Mouse (Mus musculus): ENCODE measurements around the gene E2f7. TPM values are rescaled to one million over a fixed set of nuclear protein-coding genes. Genes with fewer than 3 reads are reported as not detected.

The E2f7 gene
- total RNA-seq (2021): 5.5 and 6.9 TPM in 2 replicates
- long read RNA-seq, experiment 1: 0 reads
- long read RNA-seq, experiment 2: 0 reads

DNA sequence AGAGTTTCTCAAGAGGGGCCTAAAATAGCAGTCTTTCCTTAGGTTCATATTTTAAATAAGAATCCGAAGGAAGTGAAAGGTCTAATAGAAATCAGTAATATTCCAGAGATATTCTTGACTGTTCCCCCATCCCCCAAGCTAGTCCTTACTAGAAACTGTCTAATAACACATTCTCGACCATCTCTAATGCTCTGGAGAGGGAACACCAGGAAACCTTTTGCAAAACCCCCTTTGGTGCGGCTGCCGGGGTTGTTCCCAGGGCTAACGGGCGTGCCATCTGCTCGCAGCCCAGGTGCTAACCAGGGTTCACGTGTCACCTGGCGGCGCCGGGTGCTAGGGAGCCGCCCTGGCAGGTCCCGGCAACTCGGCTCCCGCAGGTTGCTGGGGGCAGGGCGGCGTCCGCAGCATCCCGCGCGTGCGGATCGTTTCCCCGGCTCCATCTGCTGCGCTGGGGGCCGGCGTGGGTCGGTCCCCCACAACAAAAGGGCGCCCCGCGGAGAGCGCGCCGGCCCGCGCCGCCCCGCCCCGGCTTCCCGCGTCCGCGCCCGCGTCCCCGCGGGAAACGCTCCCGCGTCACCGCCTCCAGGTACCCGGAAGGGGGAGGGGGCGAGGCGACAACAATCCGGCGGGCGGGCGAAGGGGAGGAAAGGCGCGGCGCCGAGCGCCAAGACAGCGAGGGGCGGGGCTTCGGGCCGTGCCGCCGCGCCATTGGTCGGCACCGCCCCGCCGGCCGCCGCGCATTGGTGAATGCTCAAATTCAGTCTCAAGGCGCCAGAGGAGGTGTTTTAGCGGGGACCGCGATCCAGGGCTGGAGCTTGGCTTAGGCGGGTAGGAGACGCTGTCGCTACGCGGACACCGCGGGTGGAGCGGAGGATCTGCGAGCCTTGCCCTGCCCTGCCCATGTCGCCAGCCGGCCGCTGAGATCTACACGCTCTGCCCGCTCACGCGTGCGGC, at the start of gene E2f7:
Gene E2f7 (plus strand): TSS at position 754 of the 954 bp plus-strand sequence.
- peak; percentile 94 for DNase-seq

DNA sequence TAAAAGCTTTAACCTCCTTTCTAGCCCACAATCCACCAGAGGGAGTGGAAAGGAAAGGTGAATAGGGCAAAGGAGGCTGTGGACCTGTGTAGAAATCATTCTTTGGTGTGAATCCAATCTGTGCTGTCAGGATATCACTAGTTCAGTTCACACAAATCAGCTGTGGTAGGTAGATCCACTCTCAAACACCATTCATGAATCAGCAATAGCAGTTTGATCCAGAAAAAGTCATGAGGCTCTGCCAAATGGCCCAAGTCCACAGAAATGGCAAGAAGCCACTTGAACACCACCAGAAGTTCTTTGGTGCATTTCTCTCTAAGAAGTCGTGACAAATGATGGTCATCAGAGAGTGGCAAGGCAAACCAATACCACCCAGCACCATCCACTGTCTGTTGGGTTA, 44.0 kb upstream of the E2f7 start:
- DNase-seq: no peak

DNA sequence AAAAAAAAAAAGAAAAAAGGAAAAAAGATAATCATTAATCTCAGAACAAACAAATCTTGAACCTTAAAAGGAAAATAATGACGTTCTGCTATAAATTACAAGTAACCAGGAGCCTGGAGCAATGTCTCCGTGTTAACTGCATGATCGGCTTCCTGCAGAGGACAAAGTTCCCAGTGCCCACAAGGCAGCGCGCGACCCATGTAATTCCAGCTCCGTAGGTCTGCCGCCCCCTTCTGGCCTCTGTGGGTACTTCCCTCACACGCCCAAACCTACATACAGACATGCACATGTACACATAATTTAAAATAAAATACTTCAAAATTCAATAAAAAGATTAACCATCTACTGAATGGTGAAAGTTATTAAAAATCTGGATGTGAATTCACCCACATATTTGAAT, 39.6 kb upstream of the E2f7 start:
- DNase-seq: no peak

DNA sequence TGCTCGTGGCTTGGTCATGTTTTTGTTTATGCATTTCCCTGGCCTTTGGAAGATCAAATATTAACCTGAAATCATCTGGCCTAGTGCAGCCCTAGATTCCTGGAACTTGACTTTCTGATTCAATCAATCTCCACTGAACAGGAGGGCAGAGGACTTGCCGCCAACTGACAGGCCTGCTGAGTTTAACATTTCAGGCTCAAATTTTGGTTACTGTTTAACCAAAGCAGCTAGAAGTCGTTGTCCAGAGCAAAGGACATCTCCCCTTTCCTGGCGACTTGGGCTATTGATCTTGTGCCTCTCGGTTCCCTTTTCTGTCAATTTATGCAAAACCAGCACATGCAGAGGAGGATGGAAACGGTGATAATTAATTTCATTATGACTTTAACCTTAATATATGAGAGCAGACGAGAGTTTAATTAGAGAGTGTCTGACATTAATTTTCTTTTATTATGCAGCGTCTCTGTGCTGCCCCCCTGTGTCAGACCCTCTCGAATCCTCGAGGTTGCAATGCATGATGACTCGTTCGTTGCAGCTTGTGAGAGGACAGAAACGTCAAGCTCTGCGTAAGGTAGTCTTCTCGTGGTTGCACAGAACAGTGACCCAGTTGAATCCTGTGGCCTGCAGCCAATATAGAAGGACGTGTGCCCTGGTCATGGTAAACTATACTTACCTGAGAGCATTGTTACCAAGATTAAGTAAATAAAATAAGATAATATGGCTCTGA, 37.7 kb upstream of the E2f7 start:
- no peak for DNase-seq

DNA sequence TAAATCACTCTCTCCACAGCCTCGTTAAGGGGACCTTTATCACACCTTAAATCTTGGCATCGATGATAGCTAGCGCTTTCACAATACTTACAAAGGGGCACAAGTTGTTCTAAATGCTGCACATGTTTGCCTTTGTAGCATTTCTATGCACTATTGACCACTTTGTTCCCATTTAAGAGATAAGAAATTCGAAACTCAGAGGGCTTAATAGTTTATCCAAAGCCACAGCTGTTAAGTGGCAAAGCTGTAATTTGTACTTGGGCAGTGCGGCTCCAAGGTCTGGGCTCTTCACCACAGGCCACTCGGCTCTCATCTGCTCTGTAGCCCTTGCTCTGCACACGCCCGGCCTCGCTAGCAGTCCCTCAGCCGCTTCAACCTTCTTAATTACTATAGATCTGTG, 28.4 kb upstream of the E2f7 start:
- DNase-seq: no peak

DNA sequence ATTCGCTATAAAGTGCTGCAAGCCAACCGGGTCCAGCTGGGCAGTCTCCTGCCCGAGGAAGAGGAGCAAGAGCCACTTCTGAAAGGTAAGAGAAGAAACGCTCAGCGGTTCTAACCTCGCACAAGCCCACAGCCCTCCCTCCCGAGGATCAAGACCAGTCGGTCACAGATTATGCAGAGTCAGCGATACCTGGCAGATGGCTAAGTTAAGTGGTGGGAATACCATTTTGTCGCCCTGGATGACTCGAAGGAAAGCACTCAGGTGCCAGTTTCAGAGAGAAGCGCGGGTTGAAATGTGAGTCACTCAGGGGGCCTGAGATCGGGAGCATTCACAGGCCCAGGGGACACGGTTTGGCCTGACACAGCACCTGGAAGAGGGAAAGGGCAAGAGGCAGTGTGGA, 18.8 kb upstream of the E2f7 start:
- no peak for DNase-seq

DNA sequence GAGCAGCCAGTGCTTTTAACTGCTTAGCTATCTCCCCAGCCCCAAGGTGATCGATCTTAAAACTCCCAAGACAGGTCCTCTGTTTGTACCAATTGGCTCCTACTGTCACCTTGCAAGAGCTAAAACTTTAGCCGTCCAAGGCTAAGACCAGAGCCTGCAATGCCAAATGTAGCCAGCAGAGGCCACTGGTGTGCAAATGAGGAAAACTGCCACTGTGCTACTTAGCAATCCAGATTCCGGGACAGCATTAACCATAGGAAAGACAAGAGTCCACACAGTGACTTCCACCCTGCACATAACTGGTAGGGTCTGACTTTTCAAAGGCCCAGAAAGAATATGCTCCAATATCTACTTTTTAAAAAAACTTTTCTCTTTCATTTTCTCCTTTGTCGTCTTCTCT, 17.4 kb upstream of the E2f7 start:
- DNase-seq: peak; percentile 54

DNA sequence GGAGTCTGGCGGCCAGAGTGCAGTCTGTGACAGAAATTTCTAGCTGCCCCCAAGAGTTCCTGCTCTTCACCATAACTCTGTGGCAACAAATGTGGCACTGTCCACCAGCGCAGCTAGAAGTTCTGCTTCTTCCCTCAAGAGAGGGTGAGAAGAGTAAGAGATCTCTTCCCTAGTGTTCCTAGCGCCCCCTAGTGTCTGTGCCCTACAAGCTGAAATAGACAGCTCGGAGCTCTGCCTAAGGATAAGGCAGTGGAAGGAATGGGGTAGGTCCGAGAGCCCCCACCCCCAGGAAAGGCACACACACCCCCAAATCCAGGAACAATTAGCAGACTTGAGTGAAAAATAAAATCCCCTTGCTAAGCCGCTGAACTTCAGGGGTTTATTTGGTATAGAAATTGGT, 11.9 kb upstream of the E2f7 start:
- DNase-seq: peak; percentile 83

DNA sequence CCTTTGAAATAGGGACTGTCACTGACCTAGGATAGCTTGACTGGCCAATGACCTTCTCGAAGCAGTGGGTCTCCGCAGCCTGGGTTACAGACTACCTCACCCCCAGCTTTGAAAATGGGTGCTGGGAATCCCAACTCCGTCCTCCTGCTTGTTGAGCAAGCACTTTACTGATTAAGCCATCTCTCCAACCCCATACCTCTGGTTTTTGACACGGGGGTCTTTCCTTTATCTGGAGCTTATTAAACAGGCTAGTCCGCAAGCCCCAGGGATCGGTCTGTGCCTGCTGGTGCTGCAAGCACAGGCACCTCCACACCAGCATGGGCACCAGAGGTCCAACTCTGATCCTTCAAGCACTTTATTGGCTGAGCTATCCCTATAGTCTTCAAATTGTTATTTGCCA, 1.5 kb upstream of the E2f7 start:
- DNase-seq: no peak

DNA sequence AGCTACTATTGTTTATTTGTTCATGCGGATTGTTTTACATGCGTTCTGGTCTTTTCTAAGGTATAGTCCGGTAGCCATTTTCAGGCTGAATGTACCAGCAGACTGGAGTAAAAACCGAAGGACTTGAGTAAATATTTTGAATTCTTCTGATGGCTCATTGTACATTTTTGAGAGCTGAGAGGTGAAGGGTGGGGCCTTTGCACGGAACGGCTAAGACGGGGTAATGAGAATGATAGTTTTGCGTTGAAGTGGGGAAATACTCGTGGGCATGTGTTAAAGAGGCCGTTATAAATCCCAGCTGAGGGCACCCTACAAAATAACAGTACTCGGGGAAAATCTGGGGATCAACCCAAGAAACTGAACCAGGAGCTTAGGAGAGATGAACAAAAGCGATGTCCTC, 1.1 kb upstream of the E2f7 start:
- DNase-seq: no peak

DNA sequence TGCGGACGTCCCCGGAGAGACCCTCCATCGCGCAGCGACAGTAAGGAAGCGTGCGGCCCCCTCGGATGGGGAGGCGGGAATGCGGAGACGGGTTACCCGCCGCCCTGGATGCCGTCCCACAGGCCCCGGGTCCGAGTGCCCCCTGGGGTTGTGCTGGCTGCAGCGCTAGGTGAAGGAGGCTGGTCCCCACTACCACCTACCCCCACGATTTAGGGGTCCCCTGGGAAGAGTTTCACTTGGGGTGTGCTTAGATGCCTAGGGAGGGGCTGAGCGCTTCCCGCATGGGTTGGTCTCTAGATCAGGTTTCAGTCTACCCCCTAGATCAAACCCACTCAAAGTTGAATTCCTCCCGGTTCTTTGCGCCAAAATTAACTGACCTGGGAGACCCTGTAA, 397 bp downstream of the E2f7 start:
- DNase-seq: no peak

DNA sequence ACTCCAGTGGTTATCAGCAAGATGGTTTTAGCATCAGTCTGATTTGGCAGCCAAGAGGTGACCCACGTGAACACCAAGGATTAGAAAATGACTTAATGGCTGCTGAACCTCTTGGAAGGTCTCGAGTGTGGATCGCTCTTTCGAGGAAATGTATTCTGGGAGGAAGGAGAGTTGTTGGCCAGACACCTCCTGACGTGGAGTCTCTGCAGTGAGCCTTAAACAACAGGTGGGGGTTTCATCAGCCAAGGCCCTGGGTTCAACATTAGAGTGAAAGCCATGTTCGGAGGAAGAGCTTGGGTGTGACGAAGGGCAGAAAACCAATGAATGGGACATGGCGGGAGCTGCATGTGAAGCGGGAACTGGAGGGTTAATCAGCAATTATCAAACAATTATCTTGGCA, 3.8 kb downstream of the E2f7 start:
- no peak for DNase-seq

DNA sequence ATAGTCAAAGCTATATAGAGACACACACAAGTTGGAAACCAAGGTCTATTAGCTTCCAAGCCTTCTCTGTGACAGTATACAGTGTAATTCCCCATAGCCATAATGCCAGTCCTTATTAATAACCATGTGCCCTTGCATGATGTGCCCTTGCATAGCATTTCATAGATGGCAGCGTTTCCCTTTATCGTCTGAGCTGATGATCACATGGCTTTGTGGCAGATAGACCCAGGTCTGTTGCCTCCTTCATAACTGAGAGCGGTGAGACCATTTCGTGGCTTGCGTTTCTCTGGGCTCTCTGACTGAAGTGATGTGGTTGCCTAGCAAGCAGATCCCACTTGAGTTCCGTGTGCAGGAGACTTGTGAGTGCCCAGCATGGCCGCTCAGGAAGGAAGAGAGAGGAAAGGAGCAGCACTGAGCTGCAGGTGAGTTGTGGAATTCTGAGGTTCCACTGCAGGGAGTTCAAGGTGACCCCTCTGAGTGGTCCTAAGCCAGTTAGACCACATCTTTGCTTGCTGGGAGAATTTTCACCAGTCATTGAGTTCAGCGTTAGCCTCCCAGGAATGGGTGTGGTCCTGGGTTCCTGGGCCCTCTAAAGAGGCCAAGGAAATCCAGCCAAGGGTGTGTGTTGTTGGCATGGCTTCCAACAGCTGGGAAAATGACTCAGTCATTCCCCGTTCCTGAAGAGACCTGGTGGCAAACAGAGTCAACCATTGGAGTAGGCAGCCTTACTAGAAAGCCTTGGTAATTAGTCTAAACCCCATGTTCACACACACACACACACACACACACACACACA, 4.5 kb downstream of the E2f7 start:
- DNase-seq: no peak

DNA sequence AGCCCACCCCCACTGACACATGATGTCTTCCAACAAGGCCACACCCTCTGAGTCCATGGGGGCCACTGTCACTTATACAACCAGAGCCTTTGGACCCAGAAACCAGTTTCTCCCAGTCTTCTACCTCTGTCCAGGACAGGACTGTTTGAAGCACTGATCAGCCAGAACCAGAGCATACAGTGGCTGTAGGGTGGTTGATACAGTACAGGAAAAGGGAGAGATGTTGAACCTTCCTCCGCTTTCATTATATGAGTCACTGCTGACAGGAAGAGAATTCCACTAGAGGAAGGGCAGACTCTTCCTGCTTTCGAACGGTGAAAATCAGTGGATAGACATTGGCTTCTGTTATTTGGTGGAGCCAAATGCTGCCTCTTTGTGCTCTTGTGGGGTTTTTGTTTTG, 7.6 kb downstream of the E2f7 start:
- DNase-seq: no peak

DNA sequence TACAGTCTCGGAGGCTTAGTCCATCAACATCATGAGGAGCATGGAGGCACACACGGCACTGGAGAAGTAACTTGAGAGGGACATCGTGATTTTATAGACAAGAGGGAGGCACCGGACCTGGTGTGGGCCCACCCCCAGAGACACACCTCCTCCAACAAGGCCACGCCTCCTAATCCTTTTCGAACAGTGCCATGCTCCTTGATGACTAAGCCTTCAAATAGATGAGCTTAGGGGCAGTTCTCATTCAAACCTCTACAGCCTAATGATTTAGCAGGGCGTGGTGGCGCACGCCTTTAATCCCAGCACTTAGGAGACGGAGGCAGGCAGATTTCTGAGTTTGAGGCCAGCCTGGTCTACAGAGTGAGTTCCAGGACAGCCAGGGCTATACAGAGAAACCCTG, 10.3 kb downstream of the E2f7 start:
- DNase-seq: no peak

DNA sequence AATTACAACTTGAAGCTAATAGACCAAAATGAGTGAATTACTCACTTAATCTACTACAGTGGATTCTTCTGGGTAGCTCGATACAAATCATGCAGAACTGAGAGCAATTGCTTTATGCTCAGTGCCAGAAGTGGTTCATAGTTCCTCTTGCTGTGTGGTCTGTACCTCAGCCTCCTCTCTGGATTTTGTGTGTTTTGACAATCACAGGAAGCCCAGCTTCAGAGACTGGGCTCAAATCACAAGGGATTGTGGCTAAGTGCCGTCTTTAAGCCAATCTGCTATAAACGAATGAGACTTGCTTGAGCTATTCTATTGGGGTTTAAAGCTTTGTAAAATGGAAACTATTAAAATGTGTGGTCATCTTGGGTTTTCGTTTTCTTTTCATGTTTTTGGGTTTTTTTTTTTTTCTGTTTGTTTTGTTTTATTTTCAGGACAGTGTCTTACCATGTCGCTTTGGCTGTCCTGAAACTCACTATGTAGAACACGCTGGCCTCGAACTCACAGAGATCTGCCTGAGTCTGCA, 11.1 kb downstream of the E2f7 start:
- DNase-seq: no peak

DNA sequence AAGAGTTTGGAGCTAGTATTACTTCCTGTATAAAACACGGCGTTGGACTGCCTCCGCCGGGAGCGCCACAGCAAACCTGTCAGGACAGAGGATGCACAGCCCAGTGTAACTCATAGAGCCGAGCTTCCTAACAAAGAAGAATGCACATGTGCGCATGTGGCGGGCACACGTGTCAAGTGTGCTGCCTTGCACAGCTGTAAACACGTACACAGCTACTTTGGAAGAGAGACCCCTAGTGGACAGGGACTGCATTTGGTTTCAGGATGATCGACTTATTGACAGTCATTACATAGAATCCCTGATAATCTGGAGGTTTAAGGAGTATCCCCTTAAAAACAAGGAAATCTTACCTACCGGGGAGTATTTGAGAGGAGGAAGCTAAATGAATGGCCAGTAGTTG, 15.3 kb downstream of the E2f7 start:
- peak; percentile 52 for DNase-seq

DNA sequence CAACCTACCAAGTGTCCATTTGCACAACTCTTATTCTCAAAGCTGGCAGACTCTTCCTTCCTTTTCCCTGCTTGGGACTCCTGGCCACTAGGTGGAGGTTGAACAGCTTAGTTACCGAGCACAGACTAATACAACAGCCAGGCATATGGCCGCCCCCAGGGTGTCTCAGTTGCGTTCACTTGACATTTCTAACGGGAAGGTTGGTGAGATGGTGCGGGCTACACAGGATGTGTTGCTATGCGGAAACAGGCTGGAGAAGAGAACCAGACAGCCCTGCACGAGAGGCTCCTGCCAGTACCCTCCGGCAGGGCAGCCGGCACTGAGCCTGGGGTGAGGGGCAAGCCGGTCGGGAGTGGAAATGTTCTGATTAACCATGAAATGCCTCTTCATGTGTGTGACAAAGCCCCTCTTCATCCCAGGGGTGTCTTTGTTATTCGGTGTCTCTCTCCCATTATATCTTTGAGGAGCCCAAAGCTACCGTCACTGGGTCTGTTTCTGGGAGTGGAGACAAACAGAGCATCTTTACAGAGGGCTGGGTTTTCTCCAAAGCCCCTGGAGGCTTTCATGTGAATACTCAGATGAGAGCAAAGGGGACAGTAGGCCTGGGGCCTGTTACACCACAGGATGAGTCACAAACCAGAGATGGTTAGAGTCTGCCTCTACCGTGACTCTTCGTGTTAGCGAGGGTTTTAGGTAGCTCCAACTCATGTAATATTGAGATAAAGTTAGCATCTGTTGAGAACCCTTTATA, 17.1 kb downstream of the E2f7 start:
- no peak for DNase-seq

DNA sequence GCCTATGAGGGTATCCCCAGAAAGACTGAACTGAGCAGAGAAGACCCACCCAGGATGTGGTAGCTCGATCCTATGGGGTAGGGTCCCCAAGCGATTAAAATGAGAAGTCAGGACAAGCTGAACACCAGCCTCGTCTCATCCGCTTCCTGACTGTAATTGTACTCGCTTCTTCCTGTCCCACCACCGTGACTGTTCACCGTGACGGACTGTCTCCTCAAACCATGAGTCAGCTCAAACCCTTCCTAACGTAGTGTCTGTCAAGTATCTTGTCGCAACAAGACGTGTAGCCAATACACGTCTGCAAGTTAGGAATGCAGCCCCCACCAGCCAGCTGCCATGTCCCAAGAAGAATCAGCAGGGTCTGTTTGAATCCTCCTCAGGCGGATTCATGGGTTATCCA, 18.2 kb downstream of the E2f7 start:
- DNase-seq: no peak

DNA sequence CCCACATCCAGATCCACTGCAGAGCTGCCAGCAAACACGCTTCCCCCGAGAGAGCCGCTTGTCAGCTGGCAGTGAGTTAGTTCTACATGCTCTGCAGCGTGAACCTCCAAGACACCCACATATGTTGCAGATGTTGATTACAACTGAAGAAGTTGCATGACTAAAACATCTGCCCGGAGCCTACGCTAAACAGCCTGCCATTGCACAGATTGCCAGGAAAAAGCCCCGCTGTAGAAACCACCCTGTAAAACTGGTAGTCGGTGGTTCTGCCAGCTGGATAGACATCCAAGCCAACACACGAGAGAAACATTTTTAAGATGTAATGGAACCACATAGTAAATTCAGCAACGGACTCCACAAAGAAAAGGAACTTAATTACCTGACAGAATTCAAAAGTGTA, 24.3 kb downstream of the E2f7 start:
- no peak for DNase-seq

DNA sequence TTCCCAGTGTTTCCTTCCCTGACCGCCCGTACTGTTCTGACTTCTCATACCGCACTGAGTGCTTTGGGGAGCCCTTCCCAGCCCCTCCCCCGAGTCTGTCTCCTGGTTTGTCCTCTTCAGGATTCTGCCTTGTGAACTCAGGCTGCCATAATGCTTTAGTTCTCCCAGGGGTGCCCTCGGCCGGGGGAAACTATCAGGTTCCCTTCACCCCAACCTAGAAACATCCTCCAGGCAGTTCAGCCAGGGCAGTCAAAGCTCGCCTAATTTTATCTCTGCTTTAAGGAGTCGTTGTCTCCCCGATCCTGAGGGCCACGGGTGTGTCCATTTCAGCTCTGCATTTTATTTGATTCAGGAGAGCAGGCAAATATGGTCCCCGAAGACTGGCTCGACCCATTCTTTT, 28.0 kb downstream of the E2f7 start:
- no peak for DNase-seq

DNA sequence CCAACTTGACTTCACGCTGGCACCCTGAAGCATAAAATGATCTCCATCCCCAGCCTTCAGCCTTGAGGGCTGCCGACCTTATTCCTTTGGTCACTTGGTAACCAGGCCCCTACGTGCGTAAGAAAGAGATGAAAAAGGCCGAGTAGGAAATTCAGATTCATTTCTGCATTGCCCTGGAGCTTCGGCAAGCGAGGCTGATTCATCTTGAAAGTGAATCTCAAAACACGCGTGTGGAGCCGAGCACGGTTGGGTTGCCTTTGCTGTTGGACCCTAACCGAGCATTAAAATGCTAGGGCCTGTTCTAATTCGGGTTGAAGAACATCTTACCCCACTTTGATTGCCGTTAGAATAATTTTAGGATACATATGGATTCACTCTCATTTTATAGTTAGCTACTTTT, 28.6 kb downstream of the E2f7 start:
- no peak for DNase-seq

Data from adrenal gland, postnatal 14 days (tissue).